Mouse (Mus musculus) intestine, embryonic 14.5 days (tissue): Measurements from ENCODE around the gene Mef2c. TPM values are rescaled to one million over a fixed set of nuclear protein-coding genes. Genes with fewer than 3 reads are reported as not detected.

Experiments used
- ATAC-seq: fragments of 200-750 bp; cut with Nextera tagmentation; replicated peaks from 2 replicates; pipeline ENCODE4 v1.8.0; 2017; ENCODE audit warnings: low read depth, moderate number of reproducible peaks, moderate TSS enrichment, moderate library complexity; ENCODE audit not compliant: low FRiP score, low TSS enrichment
- DNase-seq: peaks from one replicate; pipeline ENCODE4 v3.0.0-alpha.2; 2018; ENCODE audit warnings: low spot score
- H3K27ac ChIP-seq: fragments of 300-500 bp; sonication (generic); 2 replicates; pipeline ENCODE4 v1.5.1; 2014; ENCODE audit warnings: low read depth, mild to moderate bottlenecking, control low read depth
- H3K27me3 ChIP-seq: fragments of 300-500 bp; sonication (generic); replicated peaks from 2 replicates; pipeline ENCODE4 v1.6.1; 2014; ENCODE audit warnings: low read length, control low read depth; ENCODE audit not compliant: control insufficient read depth, insufficient read depth
- H3K36me3 ChIP-seq: fragments of 300-500 bp; sonication (generic); 2 replicates; pipeline ENCODE4 v1.6.1; 2014; ENCODE audit warnings: low read length, control low read depth; ENCODE audit not compliant: control insufficient read depth, insufficient read depth
- H3K4me1 ChIP-seq: fragments of 300-500 bp; sonication (generic); replicated peaks from 2 replicates; pipeline ENCODE4 v1.6.1; 2014; ENCODE audit warnings: low read length, control low read depth, mixed read lengths; ENCODE audit not compliant: control insufficient read depth, insufficient read depth
- H3K4me2 ChIP-seq: fragments of 300-500 bp; sonication (generic); 2 replicates; pipeline ENCODE4 v1.6.1; 2014; ENCODE audit warnings: low read length
- H3K4me3 ChIP-seq: fragments of 300-500 bp; sonication (generic); 2 replicates; pipeline ENCODE4 v1.5.1; 2014; ENCODE audit warnings: low read depth, low read length, control low read depth, mixed read lengths
- H3K9ac ChIP-seq: fragments of 300-500 bp; sonication (generic); 2 replicates; pipeline ENCODE4 v1.6.1; 2014; ENCODE audit warnings: mild to moderate bottlenecking, low read length
- H3K9me3 ChIP-seq: fragments of 300-500 bp; sonication (generic); 2 replicates; pipeline ENCODE4 v1.6.1; 2016; ENCODE audit warnings: low read length, control low read depth; ENCODE audit not compliant: control insufficient read depth
- WGBS: fragments of 180-500 bp; shearing (Covaris S2); extraction: QIAGEN DNeasy Blood & Tissue Kit; methylation state at CpG from one replicate; pipeline ENCODE4 v1.1.7; 2014; 5-methylcytosine and 5-hydroxymethylcytosine counted together
- polyA plus RNA-seq: library from polyadenylated mRNA; unstranded; fragments of >200 nt; fragmentation: Nextera tagmentation; extraction: Ambion mirVana; gene quantifications from 2 replicates; pipeline ENCODE4 v1.2.1, GENCODE M21; 2014

Mef2c gene
- 42.8 and 43.1 TPM in 2 replicates for polyA plus RNA-seq

- WGBS: 90% methylated on average over 7 of the region's 7 CpGs
- ATAC-seq (no peak), DNase-seq (no peak)
- Histone ChIP-seq H3K9ac (no peak within 1 kb of the TSS), H3K4me1 (no peaks in the 10 kb centered on the region), H3K27ac (no peak within 1 kb of the TSS), H3K4me2 (no peak within 1 kb of the TSS), H3K27me3 (no peaks in the 10 kb centered on the region), H3K36me3 (no peaks in the 10 kb centered on the region), H3K9me3 (no peaks in the 10 kb centered on the region), H3K4me3 (no peak within 1 kb of the TSS)
These were observed at the start of gene Mef2c for GRCm38 (mm10) chr13:83503919-83504318. Gene Mef2c (plus strand): TSS chr13:83504034.

DNA sequence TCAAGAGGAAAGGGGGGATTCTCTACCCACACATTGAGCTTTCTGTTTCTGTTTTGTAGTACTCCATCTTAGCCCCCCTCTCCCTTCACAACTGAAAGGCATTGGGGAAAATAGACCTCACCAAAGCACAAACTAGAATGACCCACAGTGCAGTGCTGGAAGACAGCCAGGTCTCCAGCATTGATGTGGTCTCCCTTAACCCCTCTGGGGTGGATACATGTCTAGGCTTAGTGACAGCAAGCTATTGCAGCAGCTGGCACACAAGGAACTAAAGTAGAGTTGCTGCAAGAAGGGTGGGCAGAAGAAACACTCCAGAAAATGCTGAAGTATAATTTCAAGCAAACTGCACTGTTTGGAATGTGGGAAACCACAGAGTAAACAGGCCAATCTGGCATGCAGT is 45.1 kb upstream of the Mef2c start:
- Histone ChIP-seq H3K4me3 (no peak overlapping the region), H3K36me3 (no peaks in the 10 kb centered on the region), H3K27me3 (no peaks in the 10 kb centered on the region), H3K4me1 (no peaks in the 10 kb centered on the region), H3K27ac (no peak overlapping the region), H3K4me2 (no peak overlapping the region), H3K9ac (no peak overlapping the region), H3K9me3 (no peaks in the 10 kb centered on the region)
- no peak for DNase-seq
- no peak for ATAC-seq

- Histone ChIP-seq H3K4me3 (no peak overlapping the region), H3K27me3 (no peaks in the 10 kb centered on the region), H3K9ac (no peak overlapping the region), H3K27ac (no peak overlapping the region), H3K4me2 (no peak overlapping the region), H3K4me1 (no peaks in the 10 kb centered on the region), H3K36me3 (no peaks in the 10 kb centered on the region), H3K9me3 (no peaks in the 10 kb centered on the region)
- ATAC-seq: no peak
- WGBS: 94% methylated on average over 3 of the region's 3 CpGs
- DNase-seq: no peak
These were observed 44.2 kb upstream of the Mef2c start for GRCm38 (mm10) chr13:83459600-83459999.

- no peaks in the 10 kb centered on the region for H3K4me1 ChIP-seq
- no peak overlapping the region for H3K4me3 ChIP-seq
- no peaks in the 10 kb centered on the region for H3K9me3 ChIP-seq
- H3K27ac ChIP-seq: no peak overlapping the region
- H3K36me3 ChIP-seq: no peaks in the 10 kb centered on the region
- ATAC-seq (no peak), DNase-seq (no peak)
- no peak overlapping the region for H3K9ac ChIP-seq
- H3K4me2 ChIP-seq: no peak overlapping the region
- WGBS: 89% methylated on average over 1 of the region's 1 CpGs
- H3K27me3 ChIP-seq: no peaks in the 10 kb centered on the region
These were observed 43.2 kb upstream of the Mef2c start for GRCm38 (mm10) chr13:83460620-83461019.

GRCm38 (mm10) chr13:83461556-83461955 is 42.3 kb upstream of the Mef2c start:
- DNase-seq: no peak
- Histone ChIP-seq H3K4me3 (no peak overlapping the region), H3K9me3 (no peaks in the 10 kb centered on the region), H3K4me1 (no peaks in the 10 kb centered on the region), H3K27me3 (no peaks in the 10 kb centered on the region), H3K36me3 (no peaks in the 10 kb centered on the region), H3K9ac (no peak overlapping the region), H3K27ac (no peak overlapping the region), H3K4me2 (no peak overlapping the region)
- ATAC-seq: no peak
- WGBS: 80% methylated on average over 2 of the region's 2 CpGs

DNA sequence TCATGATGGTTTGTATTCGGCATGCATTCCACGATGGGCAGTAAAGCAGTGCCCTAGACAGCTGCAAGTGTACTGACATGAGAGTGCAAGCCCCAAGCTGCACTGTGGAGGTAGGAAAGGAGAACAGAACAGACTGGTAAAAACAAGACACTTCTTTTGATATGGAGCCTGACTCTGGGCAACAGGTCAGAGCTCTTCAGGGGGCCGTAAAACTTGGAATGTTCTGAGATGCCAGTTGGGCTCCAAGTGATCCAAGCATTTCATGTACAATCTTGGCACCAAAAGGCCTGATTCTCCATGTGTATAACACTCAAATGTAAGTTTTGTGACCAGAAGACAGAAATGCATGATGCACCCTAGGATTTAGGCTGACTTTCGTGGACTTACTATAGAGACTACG is 37.1 kb upstream of the Mef2c start:
- Histone ChIP-seq H3K27me3 (no peaks in the 10 kb centered on the region), H3K4me1 (no peaks in the 10 kb centered on the region), H3K9ac (no peak overlapping the region), H3K36me3 (no peaks in the 10 kb centered on the region), H3K4me2 (no peak overlapping the region), H3K4me3 (no peak overlapping the region), H3K27ac (no peak overlapping the region), H3K9me3 (no peaks in the 10 kb centered on the region)
- ATAC-seq (no peak), DNase-seq (no peak)
- whole genome bisulfite sequencing: 84% methylated on average over 5 of the region's 5 CpGs

DNA sequence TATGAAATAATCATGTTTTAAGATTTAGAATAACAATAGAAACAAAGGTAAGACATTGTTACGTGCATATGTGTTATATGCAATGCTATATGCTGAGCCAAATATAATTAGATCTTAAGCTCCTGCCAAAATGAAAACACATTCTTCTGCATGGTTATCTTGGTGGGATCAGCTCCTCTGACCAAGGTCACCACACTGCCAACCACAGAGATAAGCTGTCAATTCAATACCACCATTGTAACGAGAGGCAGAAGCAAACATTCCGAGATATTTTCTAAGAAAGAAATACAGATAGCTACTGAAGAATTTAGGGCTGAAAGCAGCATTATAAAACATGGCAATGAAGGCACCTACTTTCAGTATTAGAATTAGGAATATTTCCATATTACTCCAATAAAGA is 35.0 kb upstream of the Mef2c start:
- DNase-seq (no peak), ATAC-seq (no peak)
- Histone ChIP-seq H3K4me2 (no peak overlapping the region), H3K4me3 (no peak overlapping the region), H3K36me3 (no peaks in the 10 kb centered on the region), H3K9me3 (no peaks in the 10 kb centered on the region), H3K9ac (no peak overlapping the region), H3K4me1 (no peaks in the 10 kb centered on the region), H3K27me3 (no peaks in the 10 kb centered on the region), H3K27ac (no peak overlapping the region)
- WGBS: 53% methylated on average over 3 of the region's 3 CpGs

DNA sequence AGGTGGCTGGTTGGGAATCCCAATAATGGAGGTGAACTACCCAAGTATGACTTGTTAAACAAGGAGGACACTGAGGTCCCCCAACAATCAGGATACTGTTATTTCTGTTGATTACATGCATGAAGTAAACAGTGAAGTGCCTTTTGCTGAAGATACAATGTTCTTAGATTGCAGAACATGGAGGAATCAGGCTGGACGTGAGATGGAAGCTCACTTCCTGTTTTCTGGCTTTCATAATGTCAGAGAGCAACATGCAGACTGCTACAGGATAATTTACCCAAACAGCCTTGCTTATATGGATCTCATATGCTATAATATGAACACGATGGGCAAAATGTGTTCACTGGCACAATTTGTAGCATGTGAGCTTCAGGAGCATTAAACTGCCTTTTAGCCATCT is 30.1 kb upstream of the Mef2c start:
- WGBS: 84% methylated on average over 2 of the region's 2 CpGs
- no peak for ATAC-seq
- no peak overlapping the region for H3K9ac ChIP-seq
- no peaks in the 10 kb centered on the region for H3K9me3 ChIP-seq
- no peak overlapping the region for H3K27ac ChIP-seq
- H3K27me3 ChIP-seq: no peaks in the 10 kb centered on the region
- DNase-seq: no peak
- no peak overlapping the region for H3K4me2 ChIP-seq
- H3K36me3 ChIP-seq: no peaks in the 10 kb centered on the region
- no peak overlapping the region for H3K4me3 ChIP-seq
- no peaks in the 10 kb centered on the region for H3K4me1 ChIP-seq

DNA sequence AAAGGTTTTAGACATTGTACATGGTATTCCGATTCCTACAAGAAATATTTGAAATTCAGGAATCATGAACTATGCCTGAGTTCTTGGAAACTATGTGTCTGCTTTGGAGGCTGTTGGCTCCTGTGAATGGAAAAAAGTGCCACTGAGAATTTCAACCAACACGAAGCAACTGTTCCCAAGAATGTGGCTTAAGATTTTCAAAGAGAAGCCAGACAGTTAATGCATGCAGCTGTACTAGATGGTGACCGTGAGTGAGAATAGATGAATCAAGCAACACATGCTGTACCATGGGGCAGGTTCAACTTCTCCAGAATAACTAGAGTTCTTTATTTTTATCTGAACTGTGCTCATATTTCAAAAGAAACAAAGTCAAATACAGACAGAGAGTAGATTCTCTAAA is 23.4 kb upstream of the Mef2c start:
- H3K4me2 ChIP-seq: no peak overlapping the region
- no peak overlapping the region for H3K4me3 ChIP-seq
- ATAC-seq: no peak
- no peak overlapping the region for H3K9ac ChIP-seq
- H3K27ac ChIP-seq: no peak overlapping the region
- H3K36me3 ChIP-seq: no peaks in the 10 kb centered on the region
- no peaks in the 10 kb centered on the region for H3K9me3 ChIP-seq
- 69% methylated on average over 3 of the region's 3 CpGs for WGBS
- DNase-seq: no peak
- H3K27me3 ChIP-seq: no peaks in the 10 kb centered on the region
- no peaks in the 10 kb centered on the region for H3K4me1 ChIP-seq
